In the genomic region with DNA sequence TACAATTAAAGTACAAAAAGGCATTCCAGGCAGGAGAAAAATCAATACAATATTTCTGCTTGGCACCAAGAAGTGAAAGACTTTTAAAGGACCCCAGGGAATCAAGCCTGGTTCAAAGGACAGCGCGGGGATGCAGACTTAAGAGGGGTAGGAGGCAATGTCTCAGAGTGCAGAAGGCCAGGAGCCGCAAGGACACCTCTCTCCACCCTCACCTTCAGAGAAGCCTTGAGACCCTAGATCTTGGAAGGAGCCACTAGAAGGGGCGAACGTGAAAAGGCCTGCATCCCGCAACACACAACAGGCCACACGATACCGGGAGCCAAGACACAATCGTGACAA, we compare ENCODE assay signal across 7 mouse cellular contexts. TPM values are rescaled to one million over a fixed set of nuclear protein-coding genes. Genes with fewer than 3 reads are reported as not detected.
DNase-seq lines count a peak whose midpoint lies in the region; ATAC-seq and TF ChIP-seq lines count a peak whose summit lies in the region.

No protein-coding gene starts in this region.

- H3K4me1 ChIP-seq in lung, postnatal 0 days (ENCODE audit: insufficient read depth, low read depth, low read length) = no peaks in the 10 kb centered on the region; the same call in 1 of the 2 replicates
- peaks cover 7% of the 10 kb centered on the region; the same call in 1 of the 2 replicates for H3K4me1 ChIP-seq in forebrain, embryonic 12.5 days
- no peaks in the 10 kb centered on the region for H3K4me1 ChIP-seq in limb, embryonic 11.5 days (ENCODE audit: control insufficient read depth, insufficient read depth, low read length)
- peaks cover 3% of the 10 kb centered on the region; the same call in 1 of the 2 replicates for H3K4me1 ChIP-seq in olfactory bulb, adult 2 months (ENCODE audit: control insufficient read depth, insufficient read depth, low read length)

- H3K27ac ChIP-seq in lung, postnatal 0 days (ENCODE audit: low read length) = peak overlapping the region; percentile 55; the same call in 1 of the 2 replicates
- H3K27ac ChIP-seq in forebrain, embryonic 12.5 days = peak overlapping the region; percentile 78
- H3K27ac ChIP-seq in limb, embryonic 11.5 days (replicated peaks; ENCODE audit: low read depth, low read length) = no peak overlapping the region
- H3K27ac ChIP-seq in olfactory bulb, adult 2 months (ENCODE audit: insufficient read depth, low read depth, low read length) = peak overlapping the region; percentile 79

- H3K9me3 ChIP-seq in lung, postnatal 0 days (ENCODE audit: low read length) = no peaks in the 10 kb centered on the region
- no peaks in the 10 kb centered on the region for H3K9me3 ChIP-seq in forebrain, embryonic 12.5 days
- no peaks in the 10 kb centered on the region for H3K9me3 ChIP-seq in limb, embryonic 11.5 days (ENCODE audit: control insufficient read depth, low read length)

- no peaks in the 10 kb centered on the region for H3K27me3 ChIP-seq in lung, postnatal 0 days (replicated peaks; ENCODE audit: insufficient read depth, low read length)
- H3K27me3 ChIP-seq in forebrain, embryonic 12.5 days = peaks cover 3% of the 10 kb centered on the region; the same call in 1 of the 2 replicates
- H3K27me3 ChIP-seq in limb, embryonic 11.5 days (ENCODE audit: control insufficient read depth, insufficient read depth, low read length) = no peaks in the 10 kb centered on the region

- WGBS in lung, postnatal 0 days = 9% methylated on average over 9 of the region's 9 CpGs
- 2% methylated on average over 9 of the region's 9 CpGs for WGBS in forebrain, embryonic 12.5 days
- 4% methylated on average over 9 of the region's 9 CpGs for WGBS in limb, embryonic 11.5 days
- 7% methylated on average over 9 of the region's 9 CpGs for WGBS in olfactory bulb, adult 2 months

- peak overlapping the region; percentile 78 for H3K4me2 ChIP-seq in lung, postnatal 0 days (replicated peaks; ENCODE audit: low read depth, low read length)
- H3K4me2 ChIP-seq in forebrain, embryonic 12.5 days = peak overlapping the region; percentile 67
- H3K4me2 ChIP-seq in limb, embryonic 11.5 days (ENCODE audit: low read depth, severe bottlenecking) = peak overlapping the region; percentile 39

- peak; percentile 11 for DNase-seq in lung, postnatal 0 days (ENCODE audit: low spot score)
- DNase-seq in lung, adult 18-20 months = no peak
- DNase-seq in limb, embryonic 11.5 days (ENCODE audit: low spot score) = no peak
- no peak for DNase-seq in Muller cell, postnatal 12 days (ENCODE audit: inconsistent ontology term)
- DNase-seq in urinary bladder, postnatal 14 days (ENCODE audit: low spot score) = no peak

- peak overlapping the region; percentile 50 for H3K4me3 ChIP-seq in lung, postnatal 0 days (ENCODE audit: low read depth, low read length)
- H3K4me3 ChIP-seq in forebrain, embryonic 12.5 days (replicated peaks) = peak overlapping the region; percentile 55
- peak overlapping the region; percentile 57 for H3K4me3 ChIP-seq in limb, embryonic 11.5 days (ENCODE audit: low read depth, low read length)
- H3K4me3 ChIP-seq in olfactory bulb, adult 2 months (ENCODE audit: insufficient read depth, low read depth, low read length) = peak overlapping the region; percentile 96

- peak; percentile 11 for ATAC-seq in lung, postnatal 0 days
- no peak; the same call in none of the 2 replicates for ATAC-seq in forebrain, embryonic 12.5 days (ENCODE audit: low FRiP score)
- ATAC-seq in limb, embryonic 11.5 days (ENCODE audit: insufficient number of reproducible peaks, low FRiP score, low TSS enrichment, low read depth) = peak; percentile 44; the same call in 1 of the 2 replicates

- no peak for TF ChIP-seq CTCF in lung, postnatal 0 days (IDR thresholded peaks at IDR 0.05)
- no peak for TF ChIP-seq CTCF in olfactory bulb, adult 2 months (IDR thresholded peaks at IDR 0.05; ENCODE audit: insufficient read depth, low read depth, low read length)

- TF ChIP-seq EP300 in lung, postnatal 0 days (IDR thresholded peaks at IDR 0.05) = no peak

- peak overlapping the region; percentile 13; the same call in 1 of the 2 replicates for H3K9ac ChIP-seq in lung, postnatal 0 days (replicated peaks; ENCODE audit: low read depth)
- peak overlapping the region; percentile 67 for H3K9ac ChIP-seq in forebrain, embryonic 12.5 days
- H3K9ac ChIP-seq in limb, embryonic 11.5 days (ENCODE audit: low read length) = peak overlapping the region; percentile 80

- TF ChIP-seq POLR2A in olfactory bulb, adult 2 months (IDR thresholded peaks at IDR 0.05; ENCODE audit: insufficient read depth, low read depth, low read length) = no peak

- H3K36me3 ChIP-seq in lung, postnatal 0 days (ENCODE audit: insufficient read depth, low read length) = no peaks in the 10 kb centered on the region
- H3K36me3 ChIP-seq in forebrain, embryonic 12.5 days (replicated peaks) = no peaks in the 10 kb centered on the region
- no peaks in the 10 kb centered on the region for H3K36me3 ChIP-seq in limb, embryonic 11.5 days (ENCODE audit: control insufficient read depth, insufficient read depth, low read length)

RNA-seq across cellular contexts. Expression of a gene that starts 0.6 kb away (rescaled TPM):
- polyA plus RNA-seq in lung, postnatal 0 days (2015; fragmentation: Nextera tagmentation; extraction: Ambion mirVana) = 2.3 and 5.2 TPM in 2 replicates
- 9.2 and 9.4 TPM in 2 replicates for polyA plus RNA-seq in forebrain, embryonic 12.5 days (2016; fragmentation: Nextera tagmentation; extraction: Ambion mirVana)
- 3.2 and 4.0 TPM in 2 replicates for polyA plus RNA-seq in limb, embryonic 11.5 days (2014; fragmentation: Nextera tagmentation; extraction: Ambion mirVana)
- polyA plus RNA-seq in olfactory bulb, adult 2 months (2012; ENCODE audit: insufficient read depth, insufficient read length, low replicate concordance, missing spikeins) = not detected in 2 replicates

Comparison
In these comparisons a context has a peak if more than half of its experiments do, and no peak if none do; other contexts are left out.
1. H3K9ac ChIP-seq: peak in every context shown above with its lines; median percentile 80 in limb, embryonic 11.5 days; 67 in forebrain, embryonic 12.5 days; 13 in lung, postnatal 0 days.